Mouse (Mus musculus): ENCODE measurements at regions not wholly inside any gene's neighbourhood (a gene's known extent, or its start where the extent isn't known, plus 50 kb on each side); places are given as distances from the start of the nearest gene placed in this dataset.

DNA sequence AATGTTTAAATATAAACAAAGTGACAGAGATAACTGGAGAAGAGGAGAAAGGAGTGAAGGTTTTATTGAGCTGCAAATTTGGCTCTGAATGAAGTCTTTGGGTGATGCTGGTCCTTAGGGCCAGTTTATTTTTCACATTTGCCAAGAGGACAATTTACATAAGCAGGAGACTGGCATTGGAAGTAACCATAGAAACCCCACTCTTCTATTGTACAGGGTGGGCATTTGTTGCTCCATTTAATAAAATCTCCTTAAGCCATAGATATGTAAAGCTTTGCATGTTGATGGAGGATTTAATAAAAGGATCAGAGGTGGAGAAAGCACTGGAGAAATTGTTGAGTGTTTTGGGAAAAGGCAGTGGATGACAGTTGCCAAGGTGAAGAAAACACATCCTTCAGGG, 178.8 kb upstream of the Crbn start:
- TF ChIP-seq CTCF (IDR thresholded peaks at IDR 0.05; ENCODE audit: borderline replicate concordance, insufficient read depth, low read depth, low read length) (no peak), POLR2A (IDR thresholded peaks at IDR 0.05; ENCODE audit: borderline replicate concordance, insufficient read depth, low read length) (no peak)
